Mouse (Mus musculus) thymus, postnatal 36 days (tissue): ENCODE results near the gene Adarb2.

ENCODE experiments used
- DNase-seq, 2 experiments: peaks; one replicate each; pipeline ENCODE4 v3.0.0; 2022; ENCODE audit warnings: mixed read lengths in 2 of 2

The Adarb2 gene

GRCm38 (mm10) chr13:8499551-8499950 is 296.9 kb downstream of the Adarb2 start:
- DNase-seq = no peak

GRCm38 (mm10) chr13:8511069-8511817 is 308.6 kb downstream of the Adarb2 start:
- DNase-seq = no peak

GRCm38 (mm10) chr13:8515979-8516715 is 313.5 kb downstream of the Adarb2 start:
- DNase-seq = no peak

- DNase-seq = no peak
Measured at GRCm38 (mm10) chr13:8519204-8519603, 316.5 kb downstream of the Adarb2 start.

GRCm38 (mm10) chr13:8525748-8526631 is 323.3 kb downstream of the Adarb2 start:
- no peak for DNase-seq

GRCm38 (mm10) chr13:8534265-8535113 is 331.8 kb downstream of the Adarb2 start:
- DNase-seq = no peak

GRCm38 (mm10) chr13:8538481-8538880 is 335.8 kb downstream of the Adarb2 start:
- DNase-seq = no peak

- DNase-seq = no peak
Measured at GRCm38 (mm10) chr13:8538896-8539295, 336.2 kb downstream of the Adarb2 start.

- no peak for DNase-seq
Measured at GRCm38 (mm10) chr13:8542684-8543083, 340.0 kb downstream of the Adarb2 start.

GRCm38 (mm10) chr13:8552242-8552641 is 349.6 kb downstream of the Adarb2 start:
- no peak for DNase-seq

- DNase-seq = no peak
Measured at GRCm38 (mm10) chr13:8557784-8558183, 355.1 kb downstream of the Adarb2 start.

- DNase-seq = no peak
Measured at GRCm38 (mm10) chr13:8560485-8560884, 357.8 kb downstream of the Adarb2 start.

- DNase-seq = no peak
Measured at GRCm38 (mm10) chr13:8563161-8563560, 360.5 kb downstream of the Adarb2 start.

- no peak for DNase-seq
Measured at GRCm38 (mm10) chr13:8567111-8568026, 364.7 kb downstream of the Adarb2 start.

- no peak for DNase-seq
Measured at GRCm38 (mm10) chr13:8570269-8570668, 367.6 kb downstream of the Adarb2 start.

GRCm38 (mm10) chr13:8573908-8574307 is 371.2 kb downstream of the Adarb2 start:
- DNase-seq = no peak

- no peak for DNase-seq
Measured at GRCm38 (mm10) chr13:8584257-8585005, 381.8 kb downstream of the Adarb2 start.

- no peak for DNase-seq
Measured at GRCm38 (mm10) chr13:8587447-8587846, 384.8 kb downstream of the Adarb2 start.

- DNase-seq = no peak
Measured at GRCm38 (mm10) chr13:8590460-8590859, 387.8 kb downstream of the Adarb2 start.

- no peak for DNase-seq
Measured at GRCm38 (mm10) chr13:8596977-8597646, 394.4 kb downstream of the Adarb2 start.
